Mouse (Mus musculus): ENCODE measurements at regions not wholly inside any gene's neighbourhood (a gene's known extent, or its start where the extent isn't known, plus 50 kb on each side); places are given as distances from the start of the nearest gene placed in this dataset.

DNA sequence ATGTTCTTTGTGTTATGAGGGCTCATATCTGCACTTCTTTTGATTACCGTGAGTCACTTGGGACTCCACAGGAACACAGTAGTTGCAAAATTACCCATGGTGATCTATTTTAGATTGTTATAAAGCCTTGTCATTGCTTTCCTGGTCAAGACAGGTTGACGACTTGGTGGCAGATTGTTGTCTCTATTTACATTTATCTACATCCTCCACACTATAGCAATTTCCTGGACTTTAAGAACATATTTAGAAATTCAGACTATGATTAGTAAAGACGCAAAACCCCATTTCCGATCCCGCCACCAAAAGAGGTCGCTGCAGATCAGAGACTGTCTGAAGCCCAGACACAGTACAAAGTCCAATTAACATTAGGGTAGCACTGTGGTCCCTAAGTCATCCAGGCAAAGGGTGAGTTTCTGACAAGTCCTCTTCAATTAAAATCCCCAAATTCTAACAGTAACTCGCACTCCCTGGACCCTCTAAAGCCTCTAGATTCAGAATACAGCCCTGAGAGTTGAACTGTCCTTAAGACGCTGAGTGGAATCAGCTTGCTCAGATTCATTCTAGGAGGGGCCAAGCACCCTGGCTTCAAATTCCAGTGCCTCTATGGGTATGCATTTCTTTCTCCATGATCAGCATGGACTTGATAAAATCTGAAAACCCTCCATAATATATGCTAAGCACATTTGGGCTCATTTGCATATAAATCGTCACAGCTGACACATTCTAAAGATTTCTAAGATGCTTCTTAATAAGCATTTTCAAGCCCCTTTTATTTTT lies 461.9 kb upstream of the BC052040 start:
- peak; percentile 46 for TF ChIP-seq CTCF (IDR thresholded peaks at IDR 0.05; ENCODE audit: low read depth)
- Histone ChIP-seq H3K4me2 (ENCODE audit: low read length) (no peak overlapping the region), H3K27ac (no peak overlapping the region), H3K36me3 (ENCODE audit: insufficient read depth, low read length) (no peaks in the 10 kb centered on the region), H3K27me3 (ENCODE audit: insufficient read depth, low read length) (no peaks in the 10 kb centered on the region), H3K4me1 (replicated peaks; ENCODE audit: insufficient read depth, low read length) (no peaks in the 10 kb centered on the region), H3K9me3 (replicated peaks; ENCODE audit: low read length) (no peaks in the 10 kb centered on the region), H3K4me3 (replicated peaks; ENCODE audit: low read depth, low read length) (no peak overlapping the region), H3K9ac (ENCODE audit: low read depth, low read length) (no peak overlapping the region)
- DNase-seq (ENCODE audit: low spot score) (peak; percentile 43), ATAC-seq (replicated peaks; ENCODE audit: low FRiP score, low read depth) (no peak)
- 76% methylated on average over 9 of the region's 9 CpGs for WGBS

DNA sequence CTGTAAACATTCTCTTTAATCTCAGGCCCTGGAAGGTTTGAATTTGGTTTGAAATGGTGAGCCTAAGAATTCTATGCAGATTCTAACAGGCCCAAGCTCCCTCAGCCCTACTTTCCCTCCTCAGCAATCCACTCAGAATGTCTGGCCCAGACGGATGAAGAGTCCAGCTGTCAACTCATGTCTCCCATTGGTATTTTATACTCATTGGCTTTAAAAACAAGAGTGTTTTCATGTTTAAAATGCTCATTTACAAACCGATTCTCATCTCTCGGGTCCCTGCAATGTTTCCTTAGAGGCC lies 461.4 kb upstream of the BC052040 start:
- no peak for ATAC-seq (replicated peaks; ENCODE audit: low FRiP score, low read depth)
- no peaks in the 10 kb centered on the region for H3K36me3 ChIP-seq (ENCODE audit: insufficient read depth, low read length)
- H3K4me3 ChIP-seq (replicated peaks; ENCODE audit: low read depth, low read length), result no peak overlapping the region
- 63% methylated on average over 3 of the region's 3 CpGs for WGBS
- H3K9ac ChIP-seq (ENCODE audit: low read depth, low read length), result no peak overlapping the region
- no peaks in the 10 kb centered on the region for H3K4me1 ChIP-seq (replicated peaks; ENCODE audit: insufficient read depth, low read length)
- H3K27me3 ChIP-seq (ENCODE audit: insufficient read depth, low read length), result no peaks in the 10 kb centered on the region
- TF ChIP-seq CTCF (IDR thresholded peaks at IDR 0.05; ENCODE audit: low read depth), result no peak
- H3K27ac ChIP-seq, result no peak overlapping the region; the same call in 1 of the 2 replicates
- no peaks in the 10 kb centered on the region for H3K9me3 ChIP-seq (replicated peaks; ENCODE audit: low read length)
- no peak for DNase-seq (ENCODE audit: low spot score)
- no peak overlapping the region for H3K4me2 ChIP-seq (ENCODE audit: low read length)

DNA sequence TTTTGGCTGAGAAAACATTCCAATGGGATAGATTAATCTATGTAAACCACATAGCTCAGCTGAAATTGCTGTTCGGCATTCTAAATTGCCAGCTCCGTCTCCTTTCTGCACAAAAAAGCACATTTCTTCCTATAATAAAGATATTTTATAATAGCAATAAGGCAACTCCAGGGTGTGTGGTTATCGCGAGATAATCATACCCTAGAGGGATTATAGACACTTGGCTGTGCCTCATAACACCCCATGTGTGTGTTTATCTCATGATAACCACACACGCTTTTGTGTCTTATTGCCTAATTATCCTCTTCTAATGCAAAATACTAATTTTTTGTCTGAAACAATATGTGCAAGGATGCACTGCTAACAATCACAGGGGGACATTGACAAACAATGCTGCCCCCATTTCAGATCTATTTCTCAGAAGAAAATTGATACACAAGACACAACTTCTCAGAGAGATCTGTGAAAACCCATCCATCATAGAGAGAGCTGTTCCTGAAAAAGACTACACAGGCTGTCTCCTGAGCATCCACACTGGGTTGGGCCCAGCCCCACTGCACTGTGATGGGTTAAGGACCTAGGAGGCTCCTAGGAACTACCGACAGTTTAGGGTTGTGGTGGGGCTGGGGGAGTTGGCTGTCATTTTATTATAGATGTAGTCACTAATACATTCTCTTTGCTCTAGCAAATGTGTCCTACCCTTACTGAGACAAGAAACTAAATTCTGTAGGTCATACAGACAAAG lies 454.7 kb upstream of the BC052040 start:
- no peak for DNase-seq (ENCODE audit: low spot score)
- ATAC-seq (replicated peaks; ENCODE audit: low FRiP score, low read depth), result no peak
- TF ChIP-seq CTCF (IDR thresholded peaks at IDR 0.05; ENCODE audit: low read depth), result no peak

DNA sequence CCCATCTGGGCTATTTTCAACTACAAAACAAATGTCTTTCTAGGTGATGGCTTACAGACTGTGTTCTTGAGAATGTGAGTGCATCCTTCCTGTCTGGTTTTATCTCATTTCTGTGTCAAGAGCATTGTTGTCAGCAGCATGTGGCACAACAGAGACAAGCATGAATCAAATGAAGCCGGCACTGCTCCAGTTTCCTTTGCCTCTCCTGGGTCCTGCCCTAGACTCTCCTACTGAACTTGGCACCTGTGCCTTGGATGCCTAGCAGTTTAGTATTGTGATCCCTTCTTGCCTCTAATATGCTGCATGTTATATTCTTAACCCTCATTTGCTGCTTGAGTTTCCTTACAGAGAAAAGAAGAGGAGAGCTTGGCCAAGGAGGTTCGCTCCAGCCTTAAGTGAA lies 449.8 kb upstream of the BC052040 start:
- no peak overlapping the region for H3K9ac ChIP-seq (ENCODE audit: low read depth, low read length)
- 59% methylated on average over 2 of the region's 2 CpGs for WGBS
- no peak for TF ChIP-seq CTCF (IDR thresholded peaks at IDR 0.05; ENCODE audit: low read depth)
- H3K27me3 ChIP-seq (ENCODE audit: insufficient read depth, low read length), result no peaks in the 10 kb centered on the region
- no peaks in the 10 kb centered on the region for H3K36me3 ChIP-seq (ENCODE audit: insufficient read depth, low read length)
- DNase-seq (ENCODE audit: low spot score) (no peak), ATAC-seq (replicated peaks; ENCODE audit: low FRiP score, low read depth) (no peak)
- H3K9me3 ChIP-seq (replicated peaks; ENCODE audit: low read length), result no peaks in the 10 kb centered on the region
- H3K27ac ChIP-seq, result no peak overlapping the region
- H3K4me3 ChIP-seq (replicated peaks; ENCODE audit: low read depth, low read length), result no peak overlapping the region
- H3K4me2 ChIP-seq (ENCODE audit: low read length), result no peak overlapping the region
- H3K4me1 ChIP-seq (replicated peaks; ENCODE audit: insufficient read depth, low read length), result no peaks in the 10 kb centered on the region

More for the DNA sequence above, 454.7 kb upstream of the BC052040 start:
- no peaks in the 10 kb centered on the region for H3K4me1 ChIP-seq (replicated peaks; ENCODE audit: insufficient read depth, low read length)
- H3K36me3 ChIP-seq (ENCODE audit: insufficient read depth, low read length), result no peaks in the 10 kb centered on the region
- no peaks in the 10 kb centered on the region for H3K9me3 ChIP-seq (replicated peaks; ENCODE audit: low read length)
- no peak overlapping the region for H3K9ac ChIP-seq (ENCODE audit: low read depth, low read length)
- H3K4me2 ChIP-seq (ENCODE audit: low read length), result no peak overlapping the region
- no peaks in the 10 kb centered on the region for H3K27me3 ChIP-seq (ENCODE audit: insufficient read depth, low read length)
- H3K4me3 ChIP-seq (replicated peaks; ENCODE audit: low read depth, low read length), result no peak overlapping the region
- WGBS, result 85% methylated on average over 6 of the region's 6 CpGs
- H3K27ac ChIP-seq, result no peak overlapping the region

DNA sequence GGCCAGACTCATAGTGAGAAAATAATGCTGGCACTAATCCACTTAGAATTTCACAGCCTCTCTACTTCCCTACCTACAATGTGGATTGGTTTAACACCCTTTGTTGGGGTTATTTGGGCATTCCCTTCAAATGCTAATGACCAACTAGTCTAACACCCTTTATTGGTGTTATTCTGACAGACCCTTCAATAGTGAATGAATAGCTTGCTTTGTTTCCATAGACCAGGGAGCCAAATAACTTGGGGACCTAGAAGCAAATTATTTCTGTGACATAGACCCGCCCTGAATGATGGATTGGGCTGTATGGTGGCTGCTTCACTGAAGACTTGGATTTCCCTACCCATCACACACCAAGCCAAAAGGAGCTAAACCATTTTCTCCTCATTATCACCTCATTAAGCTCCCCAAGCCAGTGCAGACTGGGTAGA lies 449.3 kb upstream of the BC052040 start:
- H3K36me3 ChIP-seq (ENCODE audit: insufficient read depth, low read length), result no peaks in the 10 kb centered on the region
- TF ChIP-seq CTCF (IDR thresholded peaks at IDR 0.05; ENCODE audit: low read depth), result no peak
- no peak overlapping the region for H3K4me2 ChIP-seq (ENCODE audit: low read length)
- DNase-seq (ENCODE audit: low spot score) (no peak), ATAC-seq (replicated peaks; ENCODE audit: low FRiP score, low read depth) (no peak)
- 48% methylated on average over 1 of the region's 1 CpGs for WGBS
- no peaks in the 10 kb centered on the region for H3K9me3 ChIP-seq (replicated peaks; ENCODE audit: low read length)
- no peaks in the 10 kb centered on the region for H3K4me1 ChIP-seq (replicated peaks; ENCODE audit: insufficient read depth, low read length)
- no peaks in the 10 kb centered on the region for H3K27me3 ChIP-seq (ENCODE audit: insufficient read depth, low read length)
- H3K9ac ChIP-seq (ENCODE audit: low read depth, low read length), result no peak overlapping the region
- no peak overlapping the region for H3K27ac ChIP-seq
- no peak overlapping the region for H3K4me3 ChIP-seq (replicated peaks; ENCODE audit: low read depth, low read length)

DNA sequence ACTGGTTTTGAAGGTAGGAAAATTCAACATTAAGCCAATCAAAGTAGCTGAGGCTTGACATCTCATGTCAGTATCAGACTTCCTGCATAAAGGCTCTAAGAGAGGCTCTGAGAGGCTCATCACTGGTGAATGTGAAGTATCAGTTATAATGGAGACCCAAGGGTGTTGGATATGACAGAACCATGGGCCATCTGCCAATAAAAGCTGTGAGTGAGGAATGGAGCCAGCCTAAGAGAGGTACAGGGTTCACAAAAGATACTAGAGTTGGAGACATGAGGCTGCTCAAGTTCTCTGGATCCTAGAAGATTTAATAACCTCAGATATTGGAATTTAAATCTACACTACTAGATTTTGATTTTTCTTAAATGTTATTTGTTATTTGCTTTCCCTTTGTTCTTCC lies 440.1 kb upstream of the BC052040 start:
- Histone ChIP-seq H3K9me3 (replicated peaks; ENCODE audit: low read length) (no peaks in the 10 kb centered on the region), H3K4me1 (replicated peaks; ENCODE audit: insufficient read depth, low read length) (no peaks in the 10 kb centered on the region), H3K9ac (ENCODE audit: low read depth, low read length) (no peak overlapping the region), H3K27ac (no peak overlapping the region), H3K4me2 (ENCODE audit: low read length) (no peak overlapping the region), H3K4me3 (replicated peaks; ENCODE audit: low read depth, low read length) (no peak overlapping the region), H3K36me3 (ENCODE audit: insufficient read depth, low read length) (no peaks in the 10 kb centered on the region), H3K27me3 (ENCODE audit: insufficient read depth, low read length) (no peaks in the 10 kb centered on the region)
- ATAC-seq (replicated peaks; ENCODE audit: low FRiP score, low read depth) (no peak), DNase-seq (ENCODE audit: low spot score) (no peak)
- TF ChIP-seq CTCF (IDR thresholded peaks at IDR 0.05; ENCODE audit: low read depth), result no peak
